Mouse (Mus musculus): ENCODE measurements around the gene Rnf150. TPM values are rescaled to one million over a fixed set of nuclear protein-coding genes. Genes with fewer than 3 reads are reported as not detected.

The Rnf150 gene
- polyA plus RNA-seq, 1 experiment: 11.0 TPM

GRCm38 (mm10) chr8:82870840-82871490 is 7.8 kb downstream of the Rnf150 start:
- DNase-seq: no peak
- WGBS: 82% methylated on average over 4 of the region's 4 CpGs
- TF ChIP-seq POLR2A (IDR thresholded peaks at IDR 0.05; ENCODE audit: borderline replicate concordance, insufficient read depth, low read length) (no peak), CTCF (IDR thresholded peaks at IDR 0.05; ENCODE audit: borderline replicate concordance, insufficient read depth, low read depth, low read length) (no peak)
- no peak overlapping the region for H3K4me3 ChIP-seq (replicated peaks; ENCODE audit: insufficient read depth, low read depth, low read length)
- no peaks in the 10 kb centered on the region for H3K27me3 ChIP-seq (ENCODE audit: control insufficient read depth, insufficient read depth, low read length)
- H3K27ac ChIP-seq (ENCODE audit: insufficient read depth, low read length): no peak overlapping the region
- H3K4me1 ChIP-seq (ENCODE audit: control insufficient read depth, insufficient read depth, low read length): no peaks in the 10 kb centered on the region; the same call in 1 of the 2 replicates

GRCm38 (mm10) chr8:82871986-82872385 is 8.8 kb downstream of the Rnf150 start:
- 89% methylated on average over 4 of the region's 4 CpGs for WGBS
- TF ChIP-seq CTCF (IDR thresholded peaks at IDR 0.05; ENCODE audit: borderline replicate concordance, insufficient read depth, low read depth, low read length) (no peak), POLR2A (IDR thresholded peaks at IDR 0.05; ENCODE audit: borderline replicate concordance, insufficient read depth, low read length) (no peak)
- DNase-seq: no peak

GRCm38 (mm10) chr8:82874102-82874501 is 10.9 kb downstream of the Rnf150 start:
- 95% methylated on average over 2 of the region's 2 CpGs for WGBS
- Histone ChIP-seq H3K27me3 (ENCODE audit: control insufficient read depth, insufficient read depth, low read length) (no peaks in the 10 kb centered on the region), H3K4me3 (replicated peaks; ENCODE audit: insufficient read depth, low read depth, low read length) (no peak overlapping the region), H3K4me1 (ENCODE audit: control insufficient read depth, insufficient read depth, low read length) (no peaks in the 10 kb centered on the region), H3K27ac (ENCODE audit: insufficient read depth, low read length) (no peak overlapping the region)
- no peak for TF ChIP-seq CTCF (IDR thresholded peaks at IDR 0.05; ENCODE audit: borderline replicate concordance, insufficient read depth, low read depth, low read length)
- no peak for TF ChIP-seq POLR2A (IDR thresholded peaks at IDR 0.05; ENCODE audit: borderline replicate concordance, insufficient read depth, low read length)
- no peak for DNase-seq

More at GRCm38 (mm10) chr8:82871986-82872385, 8.8 kb downstream of the Rnf150 start:
- Histone ChIP-seq H3K4me3 (replicated peaks; ENCODE audit: insufficient read depth, low read depth, low read length) (no peak overlapping the region), H3K27me3 (ENCODE audit: control insufficient read depth, insufficient read depth, low read length) (no peaks in the 10 kb centered on the region), H3K27ac (ENCODE audit: insufficient read depth, low read length) (no peak overlapping the region), H3K4me1 (ENCODE audit: control insufficient read depth, insufficient read depth, low read length) (no peaks in the 10 kb centered on the region)

- TF ChIP-seq CTCF (IDR thresholded peaks at IDR 0.05; ENCODE audit: borderline replicate concordance, insufficient read depth, low read depth, low read length): no peak
- TF ChIP-seq POLR2A (IDR thresholded peaks at IDR 0.05; ENCODE audit: borderline replicate concordance, insufficient read depth, low read length): no peak
- no peak overlapping the region for H3K4me3 ChIP-seq (replicated peaks; ENCODE audit: insufficient read depth, low read depth, low read length)
- no peak for DNase-seq
- no peaks in the 10 kb centered on the region for H3K4me1 ChIP-seq (ENCODE audit: control insufficient read depth, insufficient read depth, low read length)
- WGBS: 47% methylated on average over 7 of the region's 7 CpGs
- no peak overlapping the region for H3K27ac ChIP-seq (ENCODE audit: insufficient read depth, low read length)
- no peaks in the 10 kb centered on the region for H3K27me3 ChIP-seq (ENCODE audit: control insufficient read depth, insufficient read depth, low read length)
Measured at GRCm38 (mm10) chr8:82875135-82875534, 12.0 kb downstream of the Rnf150 start.

- H3K27me3 ChIP-seq (ENCODE audit: control insufficient read depth, insufficient read depth, low read length): no peaks in the 10 kb centered on the region
- H3K4me1 ChIP-seq (ENCODE audit: control insufficient read depth, insufficient read depth, low read length): no peaks in the 10 kb centered on the region; the same call in 1 of the 2 replicates
- no peak for TF ChIP-seq POLR2A (IDR thresholded peaks at IDR 0.05; ENCODE audit: borderline replicate concordance, insufficient read depth, low read length)
- TF ChIP-seq CTCF (IDR thresholded peaks at IDR 0.05; ENCODE audit: borderline replicate concordance, insufficient read depth, low read depth, low read length): no peak
- H3K4me3 ChIP-seq (replicated peaks; ENCODE audit: insufficient read depth, low read depth, low read length): no peak overlapping the region
- 74% methylated on average over 4 of the region's 4 CpGs for WGBS
- DNase-seq: no peak
- H3K27ac ChIP-seq (ENCODE audit: insufficient read depth, low read length): no peak overlapping the region
Measured at GRCm38 (mm10) chr8:82884480-82884879, 21.3 kb downstream of the Rnf150 start.

- TF ChIP-seq CTCF (IDR thresholded peaks at IDR 0.05; ENCODE audit: borderline replicate concordance, insufficient read depth, low read depth, low read length): no peak
- Histone ChIP-seq H3K27me3 (ENCODE audit: control insufficient read depth, insufficient read depth, low read length) (no peaks in the 10 kb centered on the region), H3K4me1 (ENCODE audit: control insufficient read depth, insufficient read depth, low read length) (no peaks in the 10 kb centered on the region; the same call in 1 of the 2 replicates), H3K27ac (ENCODE audit: insufficient read depth, low read length) (no peak overlapping the region), H3K4me3 (replicated peaks; ENCODE audit: insufficient read depth, low read depth, low read length) (no peak overlapping the region)
- DNase-seq: no peak
- WGBS: 92% methylated on average over 4 of the region's 4 CpGs
Measured at GRCm38 (mm10) chr8:82887234-82887633, 24.1 kb downstream of the Rnf150 start.

GRCm38 (mm10) chr8:82889062-82889720 is 26.0 kb downstream of the Rnf150 start:
- 90% methylated on average over 10 of the region's 10 CpGs for WGBS
- no peak for DNase-seq
- Histone ChIP-seq H3K4me1 (ENCODE audit: control insufficient read depth, insufficient read depth, low read length) (no peaks in the 10 kb centered on the region; the same call in 1 of the 2 replicates), H3K27me3 (ENCODE audit: control insufficient read depth, insufficient read depth, low read length) (no peaks in the 10 kb centered on the region), H3K4me3 (replicated peaks; ENCODE audit: insufficient read depth, low read depth, low read length) (no peak overlapping the region), H3K27ac (ENCODE audit: insufficient read depth, low read length) (no peak overlapping the region)
- TF ChIP-seq CTCF (IDR thresholded peaks at IDR 0.05; ENCODE audit: borderline replicate concordance, insufficient read depth, low read depth, low read length) (no peak), POLR2A (IDR thresholded peaks at IDR 0.05; ENCODE audit: borderline replicate concordance, insufficient read depth, low read length) (no peak)

GRCm38 (mm10) chr8:82895091-82895490 is 31.9 kb downstream of the Rnf150 start:
- DNase-seq: no peak
- Histone ChIP-seq H3K4me1 (ENCODE audit: control insufficient read depth, insufficient read depth, low read length) (no peaks in the 10 kb centered on the region), H3K4me3 (replicated peaks; ENCODE audit: insufficient read depth, low read depth, low read length) (no peak overlapping the region), H3K27me3 (ENCODE audit: control insufficient read depth, insufficient read depth, low read length) (no peaks in the 10 kb centered on the region), H3K27ac (ENCODE audit: insufficient read depth, low read length) (no peak overlapping the region)
- WGBS: 45% methylated on average over 4 of the region's 4 CpGs
- no peak for TF ChIP-seq CTCF (IDR thresholded peaks at IDR 0.05; ENCODE audit: borderline replicate concordance, insufficient read depth, low read depth, low read length)
- TF ChIP-seq POLR2A (IDR thresholded peaks at IDR 0.05; ENCODE audit: borderline replicate concordance, insufficient read depth, low read length): no peak
